Mouse (Mus musculus): ENCODE measurements at regions not wholly inside any gene's neighbourhood (a gene's known extent, or its start where the extent isn't known, plus 50 kb on each side); places are given as distances from the start of the nearest gene placed in this dataset.

- Histone ChIP-seq H3K27ac (ENCODE audit: low read depth, low read length) (no peak overlapping the region), H3K27me3 (ENCODE audit: control insufficient read depth, insufficient read depth, low read length) (no peaks in the 10 kb centered on the region), H3K36me3 (ENCODE audit: control insufficient read depth, insufficient read depth, low read length) (no peaks in the 10 kb centered on the region), H3K9me3 (ENCODE audit: control insufficient read depth, low read length) (no peaks in the 10 kb centered on the region), H3K4me2 (replicated peaks; ENCODE audit: low read depth, low read length) (no peak overlapping the region), H3K9ac (ENCODE audit: low read depth, low read length) (no peak overlapping the region), H3K4me3 (ENCODE audit: low read length) (no peak overlapping the region), H3K4me1 (ENCODE audit: control insufficient read depth, insufficient read depth, low read length) (peaks cover 9% of the 10 kb centered on the region; the same call in 1 of the 2 replicates)
- no peak for ATAC-seq (ENCODE audit: low FRiP score, low TSS enrichment)
- 95% methylated on average over 3 of the region's 3 CpGs for WGBS
Observed at GRCm38 (mm10) chr1:157048996-157049395, 59.5 kb downstream of the Tex35 start.

GRCm38 (mm10) chr1:157048201-157048923 is 60.1 kb downstream of the Tex35 start:
- Histone ChIP-seq H3K4me1 (ENCODE audit: control insufficient read depth, insufficient read depth, low read length) (peaks cover 9% of the 10 kb centered on the region; the same call in 1 of the 2 replicates), H3K4me2 (replicated peaks; ENCODE audit: low read depth, low read length) (no peak overlapping the region), H3K36me3 (ENCODE audit: control insufficient read depth, insufficient read depth, low read length) (no peaks in the 10 kb centered on the region), H3K9ac (ENCODE audit: low read depth, low read length) (no peak overlapping the region), H3K4me3 (ENCODE audit: low read length) (no peak overlapping the region), H3K27ac (ENCODE audit: low read depth, low read length) (no peak overlapping the region; the same call in 1 of the 2 replicates), H3K9me3 (ENCODE audit: control insufficient read depth, low read length) (no peaks in the 10 kb centered on the region), H3K27me3 (ENCODE audit: control insufficient read depth, insufficient read depth, low read length) (no peaks in the 10 kb centered on the region)
- WGBS: 19% methylated on average over 11 of the region's 11 CpGs
- peak; percentile 74 for ATAC-seq (ENCODE audit: low FRiP score, low TSS enrichment)

- H3K27me3 ChIP-seq (ENCODE audit: control insufficient read depth, insufficient read depth, low read length): no peaks in the 10 kb centered on the region
- H3K27ac ChIP-seq (ENCODE audit: low read depth, low read length): no peak overlapping the region; the same call in 1 of the 2 replicates
- peaks cover 9% of the 10 kb centered on the region; the same call in 1 of the 2 replicates for H3K4me1 ChIP-seq (ENCODE audit: control insufficient read depth, insufficient read depth, low read length)
- no peak overlapping the region for H3K9ac ChIP-seq (ENCODE audit: low read depth, low read length)
- no peaks in the 10 kb centered on the region for H3K9me3 ChIP-seq (ENCODE audit: control insufficient read depth, low read length)
- H3K4me3 ChIP-seq (ENCODE audit: low read length): no peak overlapping the region
- peak; percentile 56 for ATAC-seq (ENCODE audit: low FRiP score, low TSS enrichment)
- H3K4me2 ChIP-seq (replicated peaks; ENCODE audit: low read depth, low read length): no peak overlapping the region
- no peaks in the 10 kb centered on the region for H3K36me3 ChIP-seq (ENCODE audit: control insufficient read depth, insufficient read depth, low read length)
- WGBS: 49% methylated on average over 4 of the region's 4 CpGs
Observed at GRCm38 (mm10) chr1:157047751-157048200, 60.7 kb downstream of the Tex35 start.

GRCm38 (mm10) chr1:157046760-157047182 is 61.7 kb downstream of the Tex35 start:
- no peak for ATAC-seq (ENCODE audit: low FRiP score, low TSS enrichment)
- Histone ChIP-seq H3K9ac (ENCODE audit: low read depth, low read length) (no peak overlapping the region), H3K4me2 (replicated peaks; ENCODE audit: low read depth, low read length) (no peak overlapping the region), H3K27ac (ENCODE audit: low read depth, low read length) (no peak overlapping the region), H3K4me3 (ENCODE audit: low read length) (no peak overlapping the region), H3K9me3 (ENCODE audit: control insufficient read depth, low read length) (no peaks in the 10 kb centered on the region), H3K27me3 (ENCODE audit: control insufficient read depth, insufficient read depth, low read length) (no peaks in the 10 kb centered on the region), H3K36me3 (ENCODE audit: control insufficient read depth, insufficient read depth, low read length) (no peaks in the 10 kb centered on the region), H3K4me1 (ENCODE audit: control insufficient read depth, insufficient read depth, low read length) (peaks cover 9% of the 10 kb centered on the region; the same call in 1 of the 2 replicates)
- 67% methylated on average over 4 of the region's 4 CpGs for WGBS

- H3K4me1 ChIP-seq (ENCODE audit: control insufficient read depth, insufficient read depth, low read length): peaks cover 12% of the 10 kb centered on the region
- H3K9ac ChIP-seq (ENCODE audit: low read depth, low read length): no peak overlapping the region
- H3K27ac ChIP-seq (ENCODE audit: low read depth, low read length): peak overlapping the region; percentile 37; the same call in 1 of the 2 replicates
- H3K9me3 ChIP-seq (ENCODE audit: control insufficient read depth, low read length): no peaks in the 10 kb centered on the region
- H3K27me3 ChIP-seq (ENCODE audit: control insufficient read depth, insufficient read depth, low read length): no peaks in the 10 kb centered on the region
- no peak overlapping the region for H3K4me3 ChIP-seq (ENCODE audit: low read length)
- no peaks in the 10 kb centered on the region for H3K36me3 ChIP-seq (ENCODE audit: control insufficient read depth, insufficient read depth, low read length)
- ATAC-seq (ENCODE audit: low FRiP score, low TSS enrichment): no peak; the same call in 1 of the 2 replicates
- peak overlapping the region; percentile 27; the same call in 1 of the 2 replicates for H3K4me2 ChIP-seq (replicated peaks; ENCODE audit: low read depth, low read length)
- WGBS: 44% methylated on average over 4 of the region's 4 CpGs
Observed at GRCm38 (mm10) chr1:157039836-157040196, 68.7 kb downstream of the Tex35 start.

- Histone ChIP-seq H3K9me3 (ENCODE audit: control insufficient read depth, low read length) (no peaks in the 10 kb centered on the region), H3K9ac (ENCODE audit: low read depth, low read length) (0 out of 2 replicates have a peak overlapping the region, but pooled peaks have one; percentile 20), H3K27me3 (ENCODE audit: control insufficient read depth, insufficient read depth, low read length) (no peaks in the 10 kb centered on the region), H3K36me3 (ENCODE audit: control insufficient read depth, insufficient read depth, low read length) (no peaks in the 10 kb centered on the region), H3K4me1 (ENCODE audit: control insufficient read depth, insufficient read depth, low read length) (peaks cover 12% of the 10 kb centered on the region), H3K4me2 (replicated peaks; ENCODE audit: low read depth, low read length) (peak overlapping the region; percentile 27; the same call in 1 of the 2 replicates), H3K27ac (ENCODE audit: low read depth, low read length) (peak overlapping the region; percentile 37; the same call in 1 of the 2 replicates), H3K4me3 (ENCODE audit: low read length) (no peak overlapping the region)
- WGBS: 18% methylated on average over 14 of the region's 14 CpGs
- ATAC-seq (ENCODE audit: low FRiP score, low TSS enrichment): peak; percentile 70
Observed at GRCm38 (mm10) chr1:157039016-157039835, 69.3 kb downstream of the Tex35 start.

- Histone ChIP-seq H3K36me3 (ENCODE audit: control insufficient read depth, insufficient read depth, low read length) (no peaks in the 10 kb centered on the region), H3K27me3 (ENCODE audit: control insufficient read depth, insufficient read depth, low read length) (no peaks in the 10 kb centered on the region), H3K9me3 (ENCODE audit: control insufficient read depth, low read length) (no peaks in the 10 kb centered on the region), H3K4me2 (replicated peaks; ENCODE audit: low read depth, low read length) (peak overlapping the region; percentile 27; the same call in 1 of the 2 replicates), H3K9ac (ENCODE audit: low read depth, low read length) (no peak overlapping the region), H3K27ac (ENCODE audit: low read depth, low read length) (peak overlapping the region; percentile 37; the same call in 1 of the 2 replicates), H3K4me3 (ENCODE audit: low read length) (no peak overlapping the region), H3K4me1 (ENCODE audit: control insufficient read depth, insufficient read depth, low read length) (peaks cover 12% of the 10 kb centered on the region)
- ATAC-seq (ENCODE audit: low FRiP score, low TSS enrichment): no peak
- WGBS: 70% methylated on average over 14 of the region's 14 CpGs
Observed at GRCm38 (mm10) chr1:157038111-157039008, 70.1 kb downstream of the Tex35 start.

- Histone ChIP-seq H3K9me3 (ENCODE audit: control insufficient read depth, low read length) (no peaks in the 10 kb centered on the region), H3K4me2 (replicated peaks; ENCODE audit: low read depth, low read length) (no peak overlapping the region), H3K4me3 (ENCODE audit: low read length) (no peak overlapping the region), H3K27me3 (ENCODE audit: control insufficient read depth, insufficient read depth, low read length) (no peaks in the 10 kb centered on the region), H3K27ac (ENCODE audit: low read depth, low read length) (no peak overlapping the region), H3K9ac (ENCODE audit: low read depth, low read length) (no peak overlapping the region), H3K4me1 (ENCODE audit: control insufficient read depth, insufficient read depth, low read length) (peaks cover 12% of the 10 kb centered on the region), H3K36me3 (ENCODE audit: control insufficient read depth, insufficient read depth, low read length) (no peaks in the 10 kb centered on the region)
- no peak for ATAC-seq (ENCODE audit: low FRiP score, low TSS enrichment)
- 89% methylated on average over 10 of the region's 10 CpGs for whole genome bisulfite sequencing
Observed at GRCm38 (mm10) chr1:157037246-157037991, 71.1 kb downstream of the Tex35 start.

Measured in kidney, embryonic 14.5 days (tissue).